Mouse (Mus musculus): Measurements from ENCODE around the gene Ispd.
A peak's percentile ranks its signal among the peaks of the same experiment; 100 is the strongest.

Ispd gene

DNA sequence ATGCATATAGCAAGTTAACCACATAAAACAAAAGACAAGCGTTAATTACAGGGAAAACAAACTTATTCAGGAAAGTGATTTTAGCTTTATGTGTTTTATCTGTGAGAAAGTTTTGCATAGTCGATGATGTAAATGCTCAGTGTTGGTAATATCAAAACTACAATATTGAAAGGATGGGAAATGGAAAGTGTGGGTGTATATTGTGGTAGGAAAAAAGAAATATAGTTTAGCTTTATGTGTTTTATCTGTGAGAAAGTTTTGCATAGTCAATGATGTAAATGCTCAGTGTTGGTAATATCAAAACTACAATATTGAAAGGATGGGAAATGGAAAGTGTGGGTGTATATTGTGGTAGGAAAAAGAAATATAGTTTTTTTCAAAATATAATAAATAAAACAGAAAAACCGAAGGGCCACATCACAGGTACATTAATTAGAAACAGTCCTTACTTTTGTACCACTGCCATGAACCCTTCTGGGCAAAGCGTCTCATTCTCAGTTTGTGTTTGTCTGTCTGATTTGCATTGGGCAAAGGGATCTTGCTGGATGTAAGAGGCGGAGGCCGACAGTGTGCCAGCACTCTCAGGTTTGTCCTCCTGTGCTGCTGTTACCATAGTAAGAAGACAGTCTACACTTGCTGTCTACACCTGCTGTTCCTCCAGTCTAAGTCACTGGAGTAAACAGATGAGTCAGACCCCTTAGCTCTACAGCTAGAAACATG lies 87.2 kb downstream of the Ispd start:
- no peak for DNase-seq (ENCODE audit: low read depth)

DNA sequence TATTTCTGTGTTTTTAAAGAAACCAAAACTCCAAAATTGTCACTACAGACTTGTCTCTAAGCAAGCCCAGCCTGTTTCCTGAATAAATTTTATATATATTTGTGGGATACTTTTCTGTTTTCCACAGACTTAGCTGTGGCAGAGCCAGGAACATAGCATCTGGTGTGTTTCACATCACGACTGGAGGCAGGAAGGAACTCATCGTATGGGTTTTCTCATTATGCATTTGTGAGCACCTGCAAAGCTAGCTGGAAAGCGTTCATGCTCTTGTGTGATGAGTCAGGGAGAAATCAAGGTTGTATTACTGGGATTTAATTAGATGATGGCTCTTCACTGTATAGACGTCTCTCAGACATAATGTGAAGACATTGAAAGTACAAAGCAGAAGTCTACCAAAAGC lies 90.2 kb downstream of the Ispd start:
- DNase-seq (ENCODE audit: low read depth) = no peak

DNA sequence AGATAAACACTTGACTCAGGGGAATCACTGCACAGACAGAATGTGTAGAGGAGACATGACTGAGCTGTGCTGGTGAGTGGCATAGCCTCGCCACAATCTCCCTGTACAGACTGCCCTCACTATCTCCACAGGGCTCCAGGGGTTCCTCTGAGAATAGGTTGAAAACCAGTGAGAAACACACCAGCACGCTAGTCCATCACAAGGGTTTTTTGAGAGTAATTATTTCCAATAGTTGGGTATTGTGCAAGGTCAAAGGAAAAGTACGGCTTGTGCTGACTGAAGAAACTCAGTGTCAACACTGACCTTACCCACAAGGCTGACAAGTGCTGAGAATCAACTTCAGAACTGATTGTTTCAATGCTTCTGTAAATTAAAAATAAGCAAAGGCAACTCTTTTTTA lies 92.9 kb downstream of the Ispd start:
- no peak for DNase-seq (ENCODE audit: low read depth)

DNA sequence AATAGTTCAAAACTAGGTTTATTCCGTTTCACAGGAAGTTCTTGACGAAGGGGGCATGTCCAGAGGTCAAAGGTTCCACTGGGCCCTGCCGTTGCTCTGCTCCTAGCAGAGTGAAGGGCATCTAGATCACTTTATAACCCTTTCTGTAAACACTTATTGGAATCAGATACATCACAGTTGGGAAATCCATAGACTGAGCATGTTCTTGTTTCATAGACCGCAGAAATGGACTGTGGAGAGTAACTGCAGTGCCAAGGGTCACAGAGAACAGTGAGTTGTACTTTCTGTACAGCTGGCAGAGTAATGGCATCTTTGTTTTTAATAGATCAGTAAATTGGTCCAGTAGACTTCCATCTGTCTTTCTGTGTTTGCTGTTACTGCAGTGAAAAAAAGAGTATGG lies 94.0 kb downstream of the Ispd start:
- DNase-seq (ENCODE audit: low read depth) = no peak

DNA sequence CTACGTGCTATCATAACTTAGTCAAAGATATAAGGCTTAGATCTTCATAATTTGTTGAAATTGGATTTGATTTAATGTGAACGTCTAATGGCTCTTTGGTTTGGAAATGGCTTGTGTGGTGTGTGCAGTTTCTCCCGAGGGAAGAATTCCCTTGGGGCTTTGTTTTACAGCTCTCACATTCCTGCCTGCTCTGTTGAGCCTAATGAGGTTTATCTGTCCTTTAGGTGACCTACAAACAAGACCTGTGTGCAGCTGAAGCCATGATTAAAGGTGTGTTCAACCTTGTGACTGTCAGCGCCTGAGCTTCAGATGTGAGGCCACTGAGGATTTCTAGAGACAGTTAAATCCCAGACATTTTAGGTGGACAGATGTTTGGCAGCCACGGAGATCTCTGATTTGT lies 95.2 kb downstream of the Ispd start:
- no peak for DNase-seq (ENCODE audit: low read depth)

DNA sequence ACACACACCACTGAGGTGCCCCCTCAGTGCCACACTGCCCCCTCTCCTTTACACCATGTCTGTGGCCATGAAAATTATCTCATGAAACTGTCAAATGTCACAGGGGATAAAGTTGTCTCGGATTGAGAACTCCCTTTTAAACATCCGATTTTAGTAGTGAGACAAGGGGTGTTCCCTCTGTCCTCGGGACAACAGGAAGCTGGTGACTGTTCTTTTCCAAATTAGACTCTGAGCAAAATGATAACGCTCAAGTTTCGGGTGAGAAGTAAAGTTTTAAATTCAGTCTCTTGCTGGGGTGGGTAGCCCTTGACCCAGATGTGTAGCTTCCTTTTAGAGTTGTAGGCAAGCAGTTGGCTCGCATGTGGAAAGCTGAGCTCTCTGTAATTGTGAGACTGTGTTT lies 96.3 kb downstream of the Ispd start:
- no peak for DNase-seq (ENCODE audit: low read depth)

DNA sequence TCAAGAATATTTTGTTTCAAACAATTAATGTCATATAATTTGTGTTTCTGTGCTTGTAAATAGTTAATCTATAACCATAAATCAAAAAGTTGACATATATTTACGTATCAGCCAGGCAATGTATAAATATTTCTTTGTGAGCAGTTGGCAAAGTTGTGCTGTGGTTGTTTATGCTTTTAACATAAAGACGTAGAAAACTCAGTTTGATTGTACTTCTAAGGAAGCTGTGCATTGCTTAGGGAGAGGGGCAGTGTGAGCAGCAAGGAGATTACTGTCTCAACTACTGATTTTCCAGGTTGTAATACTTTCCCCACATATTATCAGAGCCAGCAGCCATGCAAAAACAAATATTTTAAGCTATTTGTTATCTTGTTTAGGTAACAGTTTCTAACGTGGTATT lies 96.7 kb downstream of the Ispd start:
- DNase-seq (ENCODE audit: low read depth) = no peak

DNA sequence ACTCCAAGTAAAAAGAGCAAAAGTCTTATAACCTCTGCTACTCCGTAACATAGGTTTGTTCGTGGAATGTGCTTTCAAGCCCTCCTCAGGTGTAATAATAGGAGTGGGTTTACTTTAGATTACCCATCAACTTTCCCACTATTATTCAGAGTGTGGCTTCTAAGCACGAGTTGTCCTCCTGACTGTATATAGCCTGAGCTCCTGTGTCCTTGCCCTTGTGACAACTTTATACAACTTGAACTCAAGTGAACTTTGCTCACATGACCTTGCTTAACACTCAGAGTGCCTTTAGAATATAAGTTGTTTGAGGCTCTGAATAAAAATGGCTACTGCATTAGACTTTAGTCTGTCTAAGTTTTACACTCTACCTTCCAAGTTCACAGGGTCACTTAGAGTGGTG lies 100.5 kb downstream of the Ispd start:
- no peak for DNase-seq (ENCODE audit: low read depth)

DNA sequence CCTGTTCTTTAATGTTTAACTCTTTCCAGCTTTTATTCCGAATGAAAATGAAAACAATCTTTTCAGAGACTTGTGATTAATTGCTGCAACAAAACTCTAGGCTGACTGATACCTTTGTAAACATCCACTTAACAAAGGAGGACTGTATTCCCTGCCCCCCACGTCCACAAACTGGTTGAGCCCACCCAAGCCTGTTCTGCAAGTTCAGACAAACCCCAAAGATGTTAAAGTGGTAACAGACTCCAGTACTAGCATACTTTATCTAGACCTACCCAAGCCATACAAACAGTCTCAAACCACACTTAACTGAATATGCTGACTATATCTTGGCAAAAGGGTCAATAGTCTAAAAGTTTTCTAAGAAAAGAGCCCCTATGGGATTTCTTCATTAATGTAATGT lies 102.1 kb downstream of the Ispd start:
- no peak for DNase-seq (ENCODE audit: low read depth)

DNA sequence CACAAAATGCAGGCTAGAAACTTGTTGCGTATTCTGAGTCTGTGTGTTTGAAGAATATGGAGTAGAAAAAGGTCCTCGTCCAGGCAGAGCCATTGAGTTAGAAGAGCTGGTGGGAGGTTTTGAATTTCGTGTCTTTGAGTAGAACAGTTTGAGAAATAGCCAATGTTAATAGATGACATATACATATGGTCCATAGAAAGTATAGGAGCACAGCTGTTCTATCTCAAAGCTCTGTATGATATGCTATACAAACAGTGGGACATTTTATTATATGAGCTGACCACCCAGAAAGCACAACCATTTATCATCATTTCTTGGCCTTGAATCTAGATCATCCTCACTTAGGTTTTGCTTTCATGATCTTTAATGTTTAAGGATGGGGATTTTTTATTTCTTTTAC lies 116.3 kb downstream of the Ispd start:
- DNase-seq (ENCODE audit: low read depth) = no peak

DNA sequence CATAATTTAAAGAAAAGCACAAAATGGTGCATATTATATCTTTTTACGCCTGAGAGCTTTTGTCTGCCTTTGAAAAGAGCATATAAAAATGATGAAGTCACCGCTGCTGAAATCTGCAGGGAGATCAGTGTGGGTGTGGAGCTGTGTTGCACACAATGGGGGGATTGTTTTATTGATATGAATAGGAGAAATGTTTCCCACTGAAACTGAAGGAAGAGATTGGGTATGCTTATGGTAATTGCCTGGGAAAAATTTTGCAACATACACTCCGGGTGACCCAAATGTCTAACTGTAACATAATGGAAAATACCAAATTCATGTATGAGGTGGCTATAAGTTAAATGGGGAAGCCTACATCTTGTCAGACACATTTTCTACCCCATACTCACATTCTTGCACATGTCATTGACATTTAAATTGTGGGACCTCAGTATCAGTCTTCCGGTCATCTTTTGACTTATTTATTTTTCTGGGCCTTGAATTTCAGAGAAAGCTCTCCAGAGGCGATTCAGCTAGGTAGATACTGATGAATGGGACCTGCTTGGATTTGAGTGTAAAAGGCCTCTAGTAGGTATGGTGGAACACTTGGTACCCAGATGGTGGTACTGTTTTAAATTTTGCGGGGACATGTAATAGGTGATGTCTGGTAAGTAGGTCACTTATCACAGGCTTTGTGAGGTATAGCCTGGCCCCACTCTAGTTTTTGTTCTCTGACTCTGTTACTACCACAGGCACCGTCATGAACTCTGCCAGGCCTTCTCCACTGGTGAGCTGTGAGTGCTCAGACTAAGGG lies 126.1 kb downstream of the Ispd start:
- no peak for DNase-seq (ENCODE audit: low read depth)

DNA sequence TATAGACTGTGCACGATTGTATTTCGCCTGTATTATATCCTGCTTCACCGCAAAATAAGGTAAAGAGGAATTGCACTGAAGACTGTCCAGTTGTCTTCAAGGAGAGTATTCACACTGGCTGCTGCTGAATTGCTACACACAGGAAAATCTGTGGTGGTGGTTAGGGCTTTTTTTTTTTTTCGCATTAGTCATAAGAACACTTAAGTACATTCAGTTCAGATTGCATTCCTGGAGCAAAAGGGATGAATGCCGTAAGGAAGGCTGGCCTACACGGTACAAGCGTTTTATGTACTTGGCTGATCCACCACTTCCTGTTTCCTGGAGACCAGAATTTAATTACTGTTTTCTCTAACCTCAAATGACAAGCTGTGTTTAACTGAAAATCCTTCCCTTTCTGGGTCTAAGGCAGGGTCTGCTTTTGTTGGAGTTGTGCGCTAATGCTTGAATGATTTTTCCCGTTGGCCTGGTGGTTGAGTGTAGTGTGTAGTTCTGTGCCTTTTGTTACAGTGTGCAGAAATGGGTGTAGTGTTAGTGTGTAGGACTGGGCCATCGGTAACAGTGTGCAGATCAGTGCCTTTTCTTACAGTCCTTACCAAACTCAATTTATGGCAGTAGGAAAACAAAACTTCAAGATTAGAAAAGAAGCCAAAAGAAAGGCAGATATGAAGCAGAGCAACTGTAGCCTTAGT lies 128.8 kb downstream of the Ispd start:
- peak; percentile 59 for DNase-seq (ENCODE audit: low read depth)

DNA sequence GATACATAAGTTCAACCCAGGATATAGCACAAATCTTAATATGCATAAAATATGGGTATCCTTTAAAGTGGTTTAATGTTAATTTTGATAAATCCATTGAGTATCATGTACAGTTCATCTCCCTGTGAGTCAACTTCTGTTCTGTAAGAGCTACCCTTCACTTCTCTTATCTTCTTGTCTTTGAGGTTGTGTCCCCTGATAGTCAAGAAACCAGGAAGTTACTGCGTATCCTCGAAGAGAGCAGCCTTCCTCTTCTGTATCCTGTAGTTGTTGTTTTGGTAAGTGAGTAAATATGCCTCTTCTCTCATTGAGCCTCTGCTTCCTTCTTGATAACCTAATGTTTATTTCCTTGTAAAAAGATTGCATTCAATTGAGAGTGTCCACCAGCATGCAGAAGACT lies 140.5 kb downstream of the Ispd start:
- DNase-seq (ENCODE audit: low read depth) = no peak

DNA sequence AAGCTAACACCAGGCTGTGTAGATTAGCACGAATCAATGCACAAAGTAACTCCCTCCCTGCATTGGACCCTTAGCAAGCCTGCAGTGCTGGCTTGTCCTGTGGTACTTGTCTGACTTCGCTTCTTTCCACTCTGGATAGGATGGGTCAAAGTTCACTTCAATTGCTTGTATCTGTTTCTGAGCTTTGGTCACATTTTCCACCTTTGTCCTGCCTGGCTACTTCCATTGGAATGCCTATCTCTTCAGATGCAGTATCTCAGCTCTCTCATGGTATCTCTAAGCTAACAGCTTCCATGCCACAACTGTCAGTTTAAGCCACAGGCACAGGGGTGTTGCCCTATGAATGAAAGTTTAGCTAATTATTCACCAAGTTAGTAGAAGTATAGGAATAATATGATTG lies 142.3 kb downstream of the Ispd start:
- DNase-seq (ENCODE audit: low read depth) = no peak

DNA sequence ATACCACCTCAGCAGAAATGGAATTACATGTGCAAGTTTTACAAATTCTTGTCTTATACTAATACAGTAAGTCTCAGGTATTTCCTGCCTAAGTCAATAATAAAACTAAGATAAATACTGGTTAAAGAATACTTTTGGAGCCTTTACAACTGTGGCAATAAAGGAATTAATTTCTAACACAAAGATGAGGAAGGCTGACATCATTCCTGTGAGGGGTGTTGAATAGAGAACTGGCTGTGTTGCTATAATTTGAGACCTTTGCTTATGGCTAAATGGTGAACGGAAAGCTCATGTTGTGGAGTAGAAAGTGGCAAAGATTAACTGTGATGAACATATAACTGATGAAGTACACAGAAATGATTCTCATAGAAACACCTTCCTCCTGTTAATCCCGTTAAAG lies 149.7 kb downstream of the Ispd start:
- DNase-seq (ENCODE audit: low read depth) = no peak

DNA sequence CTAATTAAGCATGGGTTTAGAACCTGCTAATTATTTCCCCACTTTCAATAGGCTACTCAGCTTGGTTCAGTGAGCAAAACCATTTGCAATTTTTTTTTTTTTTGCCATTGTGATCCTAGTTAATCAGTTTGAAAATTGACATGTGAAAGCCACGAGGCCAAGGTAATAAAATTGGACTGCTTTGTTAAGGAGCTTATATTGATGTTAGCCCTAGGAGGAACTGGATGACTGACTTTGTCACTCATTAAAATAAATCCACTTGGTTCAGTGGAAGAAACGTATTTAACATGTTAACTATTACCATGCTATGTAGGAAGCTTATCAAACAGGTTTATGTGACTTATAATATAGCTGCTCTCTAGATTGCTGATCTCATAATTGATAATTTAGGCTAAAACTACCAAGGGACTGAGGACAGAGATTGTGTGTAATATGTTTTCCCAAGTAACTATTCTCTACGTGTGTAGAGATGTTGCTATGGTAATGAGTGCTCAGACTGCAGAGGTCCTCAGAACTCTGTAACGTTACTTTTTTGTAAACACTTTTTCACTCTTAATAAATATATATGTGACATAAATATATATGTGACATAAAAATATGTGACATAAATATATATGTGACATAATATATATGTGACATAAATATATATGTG lies 150.3 kb downstream of the Ispd start:
- DNase-seq (ENCODE audit: low read depth) = no peak

DNA sequence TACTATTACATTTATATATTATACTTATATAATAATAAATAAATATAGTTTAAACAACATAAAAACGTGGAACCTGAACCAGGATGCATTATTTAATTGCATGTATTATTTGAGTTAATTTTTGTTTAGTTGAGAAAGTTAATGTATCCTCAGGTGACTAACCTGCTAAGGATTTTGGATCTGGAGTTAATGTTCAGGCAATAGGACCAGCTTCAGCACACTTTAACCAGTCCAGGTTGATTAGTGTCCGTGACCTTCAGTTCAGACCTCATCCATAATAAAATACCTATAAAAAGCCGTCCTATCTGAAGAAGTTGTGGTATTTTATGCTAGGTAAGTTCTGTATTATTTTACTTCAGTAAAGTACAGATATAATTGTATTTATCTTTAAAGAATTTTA lies 151.3 kb downstream of the Ispd start:
- no peak for DNase-seq (ENCODE audit: low read depth)

DNA sequence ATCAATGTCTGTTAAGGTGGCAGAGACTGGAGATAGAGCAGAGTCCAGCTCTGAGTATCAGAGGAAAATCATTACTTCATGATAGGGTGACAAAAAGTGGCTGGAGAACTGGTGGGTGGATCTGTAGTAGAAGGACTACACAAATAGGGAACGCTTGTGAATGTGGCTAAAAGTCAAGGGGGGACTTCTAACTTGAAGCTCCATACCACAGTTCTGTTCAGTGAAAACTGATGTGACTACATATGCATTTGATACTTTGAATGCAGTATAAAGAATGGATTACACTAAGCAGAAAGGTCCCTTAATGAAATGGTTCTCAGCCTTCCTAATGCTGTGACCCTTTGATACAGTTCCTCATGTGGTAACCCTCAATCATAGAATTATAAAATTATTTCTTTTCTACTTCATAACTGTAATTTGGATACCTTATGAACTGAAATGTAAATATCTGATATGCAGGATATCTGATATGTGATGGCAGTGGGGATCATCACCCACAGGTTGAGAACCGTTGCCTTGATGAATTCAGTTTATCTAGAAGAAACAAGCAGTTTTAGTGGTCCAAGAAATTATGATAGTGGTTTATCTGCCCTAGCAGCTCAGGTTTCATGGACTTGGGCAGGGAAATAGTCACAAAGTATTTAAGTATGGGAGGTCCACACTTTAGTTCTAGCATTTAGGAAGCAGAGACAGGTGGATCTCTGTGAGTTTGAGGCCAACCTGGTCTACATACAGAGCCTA lies 152.1 kb downstream of the Ispd start:
- no peak for DNase-seq (ENCODE audit: low read depth)

DNA sequence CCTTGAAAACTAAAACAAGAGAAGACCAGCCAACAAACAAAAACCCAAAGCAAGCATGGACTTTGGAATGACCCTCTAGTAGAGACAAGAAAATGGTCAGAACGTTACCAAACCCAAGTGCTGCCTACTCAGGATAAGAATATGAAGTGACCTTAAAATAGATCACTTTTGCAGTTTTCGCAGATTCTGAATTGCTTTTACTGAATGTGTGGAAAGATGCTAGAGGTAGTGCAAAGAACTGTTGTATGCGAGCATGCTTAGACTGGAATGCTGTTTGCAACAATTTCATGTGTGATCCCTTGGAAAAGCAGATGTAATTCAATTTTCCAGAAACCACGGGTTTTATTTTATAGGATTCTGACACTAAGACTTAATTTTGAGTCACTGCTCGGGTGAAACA lies 153.3 kb downstream of the Ispd start:
- DNase-seq (ENCODE audit: low read depth) = no peak

DNA sequence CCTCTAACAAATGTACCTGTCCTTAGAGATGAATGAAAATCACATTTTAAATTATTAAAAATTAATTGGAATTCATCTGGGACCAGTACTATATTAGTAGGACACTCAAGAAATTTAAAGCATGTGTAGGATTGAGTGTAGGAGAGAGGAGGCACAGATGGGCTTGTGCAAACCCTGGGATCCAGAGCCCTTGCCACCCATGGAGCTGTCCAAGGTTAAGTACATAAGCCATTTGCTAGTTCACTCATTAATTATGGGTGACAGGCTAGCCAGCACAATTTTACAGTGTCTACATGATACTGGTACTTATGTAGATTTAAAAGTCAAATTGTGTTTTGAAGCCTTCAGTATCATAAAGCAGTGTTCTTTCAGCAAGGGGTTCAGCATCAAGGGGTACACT lies 164.1 kb downstream of the Ispd start:
- no peak for DNase-seq (ENCODE audit: low read depth)

DNA sequence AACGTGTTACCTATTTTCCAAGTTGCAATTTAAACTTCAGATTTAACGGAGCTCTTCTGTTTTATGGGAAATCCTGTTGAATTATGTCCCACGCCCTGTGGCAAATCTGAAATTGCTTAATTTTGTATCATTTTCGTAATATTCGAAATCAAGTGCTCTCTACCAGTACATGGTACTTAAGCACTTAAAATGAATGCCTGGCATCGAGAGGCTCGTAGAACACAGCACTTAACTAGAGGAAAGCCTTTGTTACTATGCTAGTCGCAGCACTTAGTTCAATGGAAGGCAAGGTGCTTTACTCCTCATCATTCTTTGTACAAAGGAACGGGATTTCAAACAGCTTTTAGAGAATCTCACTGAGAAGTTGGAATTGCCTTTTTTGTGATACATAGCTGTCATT lies 168.2 kb downstream of the Ispd start:
- no peak for DNase-seq (ENCODE audit: low read depth)

DNA sequence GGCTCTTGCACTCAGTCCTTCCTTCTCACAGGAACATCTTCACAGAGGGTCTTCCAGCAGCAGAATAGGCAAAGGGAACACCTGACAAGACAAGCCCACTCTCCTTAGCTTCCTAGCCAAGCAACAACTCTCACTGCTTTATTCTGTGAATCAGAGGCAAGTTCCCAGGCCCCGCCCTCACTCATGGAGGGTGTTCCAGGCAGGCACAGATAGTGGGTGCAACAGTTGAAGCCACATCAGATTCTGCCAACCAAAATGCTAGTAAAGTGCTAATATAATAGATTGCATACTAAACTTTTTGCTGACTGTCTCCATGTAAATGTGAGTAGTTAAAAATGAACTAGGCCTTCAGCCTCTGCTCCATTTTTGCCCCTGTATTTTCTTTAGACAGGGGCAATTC lies 173.4 kb downstream of the Ispd start:
- no peak for DNase-seq (ENCODE audit: low read depth)
